Mouse (Mus musculus) adrenal gland, postnatal 4 days (tissue): Measurements from ENCODE around the gene Gm9999. TPM values are rescaled to one million over a fixed set of nuclear protein-coding genes. Genes with fewer than 3 reads are reported as not detected.

Source experiments
- DNase-seq, 2 experiments: peaks; one replicate each; pipeline ENCODE4 v3.0.0; 2021 to 2022; ENCODE audit warnings: low spot score in 2 of 2, mixed read lengths in 2 of 2
- total RNA-seq, 2 experiments: library from RNA; stranded (reverse); gene quantifications; 2 replicates each; pipeline ENCODE4 v1.2.3; 2021

Gm9999 gene
- total RNA-seq, 2 experiments from 2014 or later: not detected

DNA sequence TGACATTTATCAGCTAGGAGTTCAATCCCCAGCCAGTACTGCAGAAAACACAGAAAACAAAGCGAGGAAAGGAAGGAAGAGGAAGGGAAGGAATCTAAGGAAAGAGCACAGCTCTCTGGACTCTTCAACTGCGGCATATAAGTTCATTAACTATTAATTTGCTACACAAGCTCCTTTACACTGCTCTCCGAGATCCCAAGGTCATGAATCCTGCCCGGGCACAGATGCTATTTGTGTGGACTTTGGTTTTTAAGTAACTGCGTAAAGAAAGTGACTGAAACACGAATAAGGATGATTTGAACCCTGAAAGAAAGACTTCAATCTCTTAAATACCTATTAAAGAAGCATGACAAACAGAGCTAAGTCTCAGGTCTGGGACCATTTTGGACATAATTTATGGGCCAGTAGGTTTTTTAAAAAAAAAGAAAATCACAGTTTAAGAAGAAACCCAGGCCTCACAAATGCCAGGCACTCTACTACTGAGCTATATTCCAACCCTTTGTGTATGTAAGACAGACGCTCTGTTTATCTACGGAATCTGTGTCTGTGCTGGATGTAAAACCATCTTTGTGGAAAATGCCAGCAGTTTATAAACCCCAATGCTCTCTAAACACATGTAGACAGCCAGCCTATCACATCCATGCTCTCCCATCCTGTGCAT lies 16.7 kb downstream of the Gm9999 start:
- no peak for DNase-seq

- no peak for DNase-seq
These were observed 17.2 kb downstream of the Gm9999 start for GRCm38 (mm10) chr7:47000644-47000983.

- no peak for DNase-seq
These were observed 17.9 kb downstream of the Gm9999 start for GRCm38 (mm10) chr7:47001125-47001899.

GRCm38 (mm10) chr7:47001900-47002275 lies 18.5 kb downstream of the Gm9999 start:
- no peak for DNase-seq

DNA sequence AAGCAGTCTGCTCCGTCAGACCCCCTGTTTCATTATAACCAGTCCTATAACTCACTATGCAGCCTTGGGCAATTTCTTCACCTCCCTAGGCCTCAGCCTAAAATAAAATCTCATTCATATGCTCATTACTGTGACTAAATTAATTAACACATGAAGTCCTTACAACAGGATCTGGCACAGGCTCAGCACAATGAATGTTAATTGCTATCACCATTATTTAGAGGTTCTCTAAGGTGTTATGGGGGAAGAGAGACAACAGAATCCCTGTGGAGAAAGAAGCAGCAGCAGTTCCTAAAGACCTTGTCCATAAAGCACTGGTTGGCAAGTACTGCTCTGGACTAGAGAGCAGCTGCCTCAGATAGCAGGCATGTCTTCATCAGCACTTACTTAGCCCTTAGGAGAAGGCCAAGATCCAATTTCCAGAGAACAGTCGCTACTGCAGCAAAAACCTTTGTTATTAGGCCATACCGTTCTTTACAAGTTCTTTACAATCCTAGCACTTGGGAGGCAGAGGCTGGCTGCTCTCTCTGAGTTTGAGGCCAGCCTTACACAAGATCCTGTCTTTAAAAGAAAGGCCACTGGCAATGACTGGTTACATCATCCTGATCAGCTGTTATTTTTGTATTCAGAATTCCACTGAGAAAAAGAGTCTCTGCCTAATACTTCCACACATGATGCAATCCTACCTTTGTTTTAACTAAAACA lies 20.2 kb downstream of the Gm9999 start:
- no peak for DNase-seq

GRCm38 (mm10) chr7:47007109-47007780 lies 23.9 kb downstream of the Gm9999 start:
- no peak for DNase-seq

- DNase-seq: no peak
These were observed 24.4 kb downstream of the Gm9999 start for GRCm38 (mm10) chr7:47007818-47008167.

DNA sequence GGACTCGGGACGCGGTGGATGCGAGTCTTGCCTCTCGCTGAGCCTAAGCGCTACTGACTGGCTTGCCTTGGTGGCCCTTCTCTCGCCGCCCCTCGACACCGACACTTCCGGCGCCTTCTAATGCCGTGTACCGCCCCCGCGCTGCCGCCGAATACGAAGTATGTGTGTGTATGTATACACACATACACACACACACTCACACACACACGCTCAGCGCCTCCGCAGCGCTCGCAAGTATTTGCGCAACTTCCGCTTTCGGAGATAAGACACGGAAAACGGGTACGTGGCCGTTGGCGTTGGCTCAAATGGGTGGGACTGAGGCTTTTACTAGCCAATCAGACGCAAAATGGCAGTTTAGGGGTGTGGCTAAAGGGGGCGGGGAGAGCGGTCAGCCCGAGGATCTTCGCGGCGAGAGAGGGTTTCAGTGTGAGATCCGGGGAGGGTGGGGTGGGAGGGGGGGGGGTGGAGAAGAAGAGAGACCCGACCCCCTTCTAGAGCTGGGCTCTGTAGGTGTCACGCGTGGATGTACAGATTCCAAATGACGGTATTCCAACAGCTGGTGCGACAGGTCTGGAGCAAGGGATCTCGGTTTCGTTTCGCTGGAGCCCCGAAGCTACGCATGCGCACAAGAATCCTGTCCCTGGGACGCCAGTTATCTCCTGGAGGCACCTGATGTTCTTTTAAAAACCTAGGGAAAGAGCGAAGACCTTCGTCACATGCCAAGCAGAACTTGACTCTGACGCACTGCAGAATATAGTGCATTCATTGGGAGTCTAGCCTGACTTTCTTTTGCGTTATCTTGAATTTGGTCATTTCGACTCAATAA lies 25.0 kb downstream of the Gm9999 start, which contains the start of gene Spty2d1:
Spty2d1 (minus strand) TSS at position 244 of the 826 bp plus-strand sequence.
- peak; percentile 85 to 97 for DNase-seq

DNA sequence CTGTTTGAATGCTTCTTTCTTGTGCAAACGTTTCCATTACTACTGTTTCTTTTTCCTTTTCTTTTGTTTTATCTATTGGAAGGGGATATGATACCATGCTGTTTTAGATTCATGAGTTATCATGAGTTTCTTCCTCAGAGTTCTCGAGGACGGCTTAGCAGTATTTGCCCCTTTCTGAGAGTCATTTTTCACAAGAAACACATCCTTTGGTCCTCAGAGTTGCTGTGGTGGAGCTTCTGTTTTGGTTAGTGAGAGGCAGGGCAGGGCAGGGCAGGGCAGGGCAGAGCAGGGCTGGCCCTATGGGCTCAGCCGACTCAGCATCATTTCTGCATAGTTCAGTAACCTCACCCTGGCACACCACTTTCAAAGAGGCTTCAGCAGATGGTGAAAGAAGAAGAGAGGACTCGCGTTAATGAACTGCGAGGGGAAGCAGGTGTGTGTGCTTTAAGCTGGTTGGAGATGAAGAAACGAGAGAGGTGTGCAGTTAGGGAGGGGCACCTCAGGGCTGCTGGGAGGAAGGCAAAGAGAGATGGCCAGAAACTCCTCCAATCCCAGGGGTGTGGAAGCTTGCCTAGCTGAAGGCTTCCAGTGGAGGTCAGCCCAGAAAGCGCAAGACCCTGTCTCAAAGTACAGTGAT lies 29.9 kb downstream of the Gm9999 start:
- no peak for DNase-seq

DNA sequence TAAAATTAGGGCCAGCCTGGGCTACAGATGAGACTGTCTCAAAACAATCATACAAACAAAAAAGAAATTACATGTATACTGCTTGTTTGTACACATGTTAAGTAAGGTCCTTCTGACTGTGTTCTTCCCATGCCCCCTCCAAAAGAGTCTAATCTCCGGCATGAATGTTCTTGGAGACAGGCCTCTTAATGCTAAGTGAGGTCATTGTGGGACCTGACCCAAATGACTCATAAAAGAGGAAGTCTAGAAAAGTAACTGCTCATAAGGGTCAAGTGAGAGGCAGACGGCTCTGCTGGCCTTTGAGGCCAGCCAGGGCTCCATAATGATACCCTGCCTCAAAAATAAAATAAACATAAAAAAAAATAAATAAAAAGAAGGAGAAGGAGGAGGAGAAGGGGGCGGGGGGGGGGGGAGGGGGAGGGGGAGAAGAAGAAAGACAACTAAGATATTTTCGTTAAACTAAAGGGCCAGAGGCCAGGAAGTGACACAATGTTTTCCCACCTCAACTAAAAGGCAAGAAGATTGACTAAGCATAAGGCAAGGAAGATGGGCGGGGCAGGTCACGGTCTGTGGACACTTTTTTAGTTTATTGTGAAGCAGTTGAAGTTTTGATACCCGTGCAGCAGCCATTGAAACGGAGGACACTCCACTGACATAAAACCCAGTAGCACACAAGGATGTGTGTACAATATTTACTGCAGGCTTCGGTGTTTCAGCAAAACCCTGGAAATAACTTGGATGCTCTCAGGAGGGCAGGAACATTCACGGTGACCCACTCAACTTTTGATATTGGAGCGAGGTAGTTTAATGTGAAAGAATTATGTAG lies 31.4 kb downstream of the Gm9999 start:
- no peak for DNase-seq

DNA sequence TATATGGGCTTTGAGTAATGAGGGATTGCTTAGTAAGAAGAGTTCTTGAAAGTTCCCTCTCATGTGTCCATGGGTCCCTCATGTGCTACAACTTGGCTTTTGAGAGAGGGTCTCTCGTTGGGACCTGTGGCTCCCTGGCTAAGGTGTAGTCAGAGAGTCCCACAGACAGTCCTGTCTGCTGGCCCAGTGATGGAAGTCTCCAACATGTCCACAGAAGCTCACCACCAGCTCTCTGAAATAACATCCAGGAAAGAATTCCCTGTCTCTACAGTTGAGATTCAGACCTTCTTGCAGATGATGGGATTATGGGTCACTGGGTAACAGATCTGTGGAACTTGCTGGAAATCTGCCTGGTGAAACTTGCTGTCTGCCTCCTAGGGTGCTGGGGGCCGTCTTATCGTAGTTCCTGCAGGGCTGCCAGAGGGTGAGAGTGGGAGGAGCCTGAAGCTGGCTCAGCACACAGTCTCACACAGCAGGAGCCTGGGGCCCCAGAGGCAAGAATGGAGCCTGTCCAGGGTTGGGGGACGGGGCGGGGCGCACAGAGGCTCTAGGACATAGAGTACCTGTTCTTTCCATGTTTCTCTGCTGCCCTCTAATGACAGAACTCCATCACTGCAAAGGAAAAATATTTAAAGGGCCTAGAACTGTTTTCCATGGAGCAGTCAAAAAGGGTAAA lies 32.1 kb downstream of the Gm9999 start:
- peak; percentile 46 to 79 for DNase-seq

DNA sequence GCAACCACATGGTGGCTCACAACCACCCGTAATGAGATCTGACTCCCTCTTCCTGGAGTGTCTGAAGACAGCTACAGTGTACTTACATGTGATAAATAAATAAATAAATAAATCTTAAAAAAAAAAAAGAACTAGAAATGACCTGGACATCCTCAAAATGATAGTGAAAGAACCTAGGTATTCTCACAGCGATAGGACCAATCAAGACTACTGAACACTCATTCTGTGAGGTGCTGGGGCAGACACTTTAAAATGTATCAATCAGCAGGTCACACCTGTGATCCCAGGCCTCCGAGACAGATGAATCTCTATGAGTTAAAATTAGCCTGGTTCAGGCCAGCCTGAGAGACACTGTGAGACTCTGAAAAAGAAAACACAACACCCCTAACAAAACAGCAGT lies 33.2 kb downstream of the Gm9999 start:
- no peak for DNase-seq

- DNase-seq: no peak
These were observed 33.8 kb downstream of the Gm9999 start for GRCm38 (mm10) chr7:47017146-47017545.

- no peak for DNase-seq
These were observed 36.3 kb downstream of the Gm9999 start for GRCm38 (mm10) chr7:47019641-47020040.

GRCm38 (mm10) chr7:47020956-47021355 lies 37.6 kb downstream of the Gm9999 start:
- DNase-seq: no peak

- DNase-seq: no peak
These were observed 39.1 kb downstream of the Gm9999 start for GRCm38 (mm10) chr7:47022482-47022881.

DNA sequence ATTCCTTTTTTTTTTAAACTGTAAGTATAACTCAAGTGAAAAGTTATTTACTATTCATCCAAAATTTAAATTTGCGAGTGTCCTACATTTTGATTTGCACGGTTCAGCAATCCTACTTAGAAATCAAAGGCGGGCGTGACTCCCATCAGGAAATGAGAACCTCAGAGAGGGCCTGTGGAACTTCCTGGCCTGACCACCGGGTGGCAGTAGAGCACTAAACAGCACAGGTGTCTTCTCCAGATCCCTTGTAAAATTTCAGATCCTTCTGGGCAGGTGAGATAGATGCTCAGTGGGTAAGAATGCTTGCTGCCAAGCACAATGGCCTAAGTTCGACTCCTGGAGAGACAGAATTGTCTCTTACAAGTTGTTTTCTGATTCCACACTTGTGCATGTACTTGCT lies 40.1 kb downstream of the Gm9999 start:
- DNase-seq: peak; percentile 70 to 79

DNA sequence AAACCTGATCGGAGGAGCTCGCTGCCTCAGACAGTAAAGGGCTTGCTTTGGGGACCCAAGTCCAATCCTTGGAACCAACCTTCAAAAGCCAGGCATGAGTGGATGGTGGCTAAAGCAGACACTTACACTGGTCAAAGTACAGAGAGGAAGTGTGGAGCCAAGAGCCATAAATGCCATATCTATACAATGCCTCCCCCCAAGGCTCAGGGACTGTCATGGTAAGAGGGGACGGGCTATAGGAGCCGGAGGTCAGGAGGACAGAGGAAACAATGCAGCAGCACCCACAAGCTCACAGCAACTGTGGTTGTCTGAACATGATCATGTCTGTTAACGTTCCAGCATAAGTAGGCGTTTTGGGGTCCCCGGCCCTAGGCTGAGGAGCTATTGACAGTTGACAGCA lies 41.1 kb downstream of the Gm9999 start:
- DNase-seq: no peak

GRCm38 (mm10) chr7:47025429-47025828 lies 42.0 kb downstream of the Gm9999 start:
- no peak for DNase-seq
